Mouse (Mus musculus) CH12.LX (cell line): Measurements from ENCODE around the gene Il16. TPM values are rescaled to one million over a fixed set of nuclear protein-coding genes. Genes with fewer than 3 reads are reported as not detected.

Experiments used
- DNase-seq: peaks from one replicate; pipeline ENCODE4 v3.0.0-alpha.2; 2013; ENCODE audit errors: extremely low read depth
- H3K27ac ChIP-seq: 2 replicates; pipeline ENCODE4 v1.5.1; 2012; ENCODE audit warnings: low read depth, mild to moderate bottlenecking, control low read depth, moderate library complexity; ENCODE audit not compliant: insufficient read depth
- H3K27me3 ChIP-seq: replicated peaks from 2 replicates; pipeline ENCODE3; 2012; ENCODE audit warnings: inconsistent platforms
- H3K36me3 ChIP-seq, 2 experiments: replicated peaks in 1 of 2; 2 replicates each; pipeline versions ENCODE3 to v1.6.1; 2012; ENCODE audit warnings: inconsistent platforms in 1 of 2, low read length in 1 of 2, mild to moderate bottlenecking in 1 of 2, mixed read lengths in 1 of 2, moderate library complexity in 1 of 2; ENCODE audit not compliant: control insufficient read depth in 1 of 2, insufficient read depth in 1 of 2
- H3K4me1 ChIP-seq, 2 experiments: 2 replicates each; pipeline ENCODE4 v1.6.1; 2012; ENCODE audit warnings: inconsistent platforms in 1 of 2, moderate library complexity in 1 of 2; ENCODE audit not compliant: insufficient read depth in 2 of 2, control insufficient read depth in 1 of 2
- H3K4me2 ChIP-seq: 2 replicates; pipeline ENCODE4 v1.6.1; 2012; ENCODE audit warnings: low read depth, mild to moderate bottlenecking, control low read depth; ENCODE audit not compliant: poor library complexity, insufficient read depth, severe bottlenecking
- H3K4me3 ChIP-seq, 3 experiments: fragments of 150-350 bp in 1 of 3; sonication (generic) in 1 of 3; replicated peaks in 1 of 3; 2 replicates each; pipeline versions ENCODE3 to v1.5.1; 2011 to 2012; ENCODE audit warnings: low read depth in 2 of 3, low read length in 2 of 3, mild to moderate bottlenecking in 2 of 3, moderate library complexity in 2 of 3, control low read depth in 1 of 3, improper control_type of control experiment in 1 of 3, inconsistent platforms in 1 of 3, mixed read lengths in 1 of 3; ENCODE audit not compliant: poor library complexity in 1 of 3
- H3K79me2 ChIP-seq: replicated peaks from 2 replicates; pipeline ENCODE4 v1.6.1; 2012; ENCODE audit warnings: mild to moderate bottlenecking, moderate library complexity; ENCODE audit not compliant: control insufficient read depth, poor library complexity, insufficient read depth, severe bottlenecking; ENCODE audit errors: extremely low read depth
- H3K9ac ChIP-seq: 2 replicates; pipeline ENCODE4 v1.6.1; 2012; ENCODE audit warnings: low read depth, mild to moderate bottlenecking, control low read depth, moderate library complexity; ENCODE audit not compliant: insufficient read depth
- H3K9me3 ChIP-seq: replicated peaks from 2 replicates; pipeline ENCODE3; 2012; ENCODE audit warnings: low read length, inconsistent platforms, mixed read lengths
- CHD1 ChIP-seq: IDR thresholded peaks from 2 replicates; pipeline ENCODE4 v1.6.1; 2012; ENCODE audit warnings: low read depth, low read length, improper control_type of control experiment, inconsistent platforms
- CTCF ChIP-seq, 2 experiments: IDR thresholded peaks in 1 of 2; conservative IDR thresholded peaks in 1 of 2; 2 replicates each; pipeline ENCODE4 v1.5.1; 2011 to 2012; ENCODE audit warnings: low read depth in 2 of 2, low read length in 2 of 2, improper control_type of control experiment in 1 of 2, inconsistent platforms in 1 of 2, mild to moderate bottlenecking in 1 of 2, moderate library complexity in 1 of 2
- E2F4 ChIP-seq: IDR thresholded peaks from 2 replicates; pipeline ENCODE4 v1.6.1; 2011; ENCODE audit warnings: low read depth, low read length, improper control_type of control experiment; ENCODE audit not compliant: insufficient replicate concordance
- EP300 ChIP-seq: IDR thresholded peaks from 2 replicates; pipeline ENCODE4 v1.6.1; 2011; ENCODE audit warnings: low read length, improper control_type of control experiment
- ETS1 ChIP-seq: conservative IDR thresholded peaks from 2 replicates; pipeline ENCODE4 v1.6.1; 2012; ENCODE audit warnings: low read depth, mild to moderate bottlenecking, inconsistent platforms, low read length, improper control_type of control experiment, moderate library complexity
- JUN ChIP-seq: IDR thresholded peaks from 2 replicates; pipeline ENCODE4 v1.6.1; 2011; ENCODE audit warnings: low read depth, mild to moderate bottlenecking, low read length, improper control_type of control experiment, moderate library complexity; ENCODE audit not compliant: insufficient read depth
- KAT2A ChIP-seq: IDR thresholded peaks from 2 replicates; pipeline ENCODE4 v1.6.1; 2012; ENCODE audit warnings: low read length, improper control_type of control experiment, inconsistent platforms; ENCODE audit not compliant: insufficient replicate concordance
- MAFK ChIP-seq: IDR thresholded peaks from 2 replicates; pipeline ENCODE4 v1.6.1; 2011; ENCODE audit warnings: low read length, improper control_type of control experiment; ENCODE audit not compliant: insufficient replicate concordance
- MAX ChIP-seq: IDR thresholded peaks from 2 replicates; pipeline ENCODE4 v1.6.1; 2011; ENCODE audit warnings: low read length, improper control_type of control experiment
- MXI1 ChIP-seq: IDR thresholded peaks from 2 replicates; pipeline ENCODE4 v1.6.1; 2011; ENCODE audit warnings: mild to moderate bottlenecking, low read depth, low read length, improper control_type of control experiment
- NELFE ChIP-seq: IDR thresholded peaks from 2 replicates; pipeline ENCODE4 v1.6.1; 2011; ENCODE audit warnings: low read depth, low read length, improper control_type of control experiment
- NRF1 ChIP-seq: IDR thresholded peaks from 2 replicates; pipeline ENCODE4 v1.6.1; 2014; ENCODE audit warnings: low read depth, mild to moderate bottlenecking, inconsistent platforms, low read length, improper control_type of control experiment, moderate library complexity
- PAX5 ChIP-seq: IDR thresholded peaks from 2 replicates; pipeline ENCODE4 v1.6.1; 2012; ENCODE audit warnings: low read length, inconsistent platforms, mixed read lengths
- RCOR1 ChIP-seq: conservative IDR thresholded peaks from 2 replicates; pipeline ENCODE4 v1.6.1; 2012; ENCODE audit warnings: low read depth, mild to moderate bottlenecking, inconsistent platforms, low read length, improper control_type of control experiment
- SIN3A ChIP-seq: IDR thresholded peaks from 2 replicates; pipeline ENCODE4 v1.6.1; 2012; ENCODE audit warnings: low read length, improper control_type of control experiment, inconsistent platforms
- TCF12 ChIP-seq: IDR thresholded peaks from 2 replicates; pipeline ENCODE4 v1.6.1; 2014; ENCODE audit warnings: low read depth, mild to moderate bottlenecking, inconsistent platforms, low read length, improper control_type of control experiment
- USF1 ChIP-seq: IDR thresholded peaks from 2 replicates; pipeline ENCODE4 v1.6.1; 2014; ENCODE audit warnings: low read depth, mild to moderate bottlenecking, inconsistent platforms, low read length, improper control_type of control experiment
- USF2 ChIP-seq: conservative IDR thresholded peaks from 2 replicates; pipeline ENCODE4 v1.6.1; 2011; ENCODE audit warnings: low read depth, low read length, improper control_type of control experiment
- ZC3H11A ChIP-seq: IDR thresholded peaks from 2 replicates; pipeline ENCODE4 v1.6.1; 2012; ENCODE audit warnings: low read depth, mild to moderate bottlenecking, inconsistent platforms, low read length, improper control_type of control experiment
- ZKSCAN1 ChIP-seq: IDR thresholded peaks from 2 replicates; pipeline ENCODE4 v1.6.1; 2012; ENCODE audit warnings: low read depth, inconsistent platforms, low read length, improper control_type of control experiment, borderline replicate concordance
- ZNF384 ChIP-seq: IDR thresholded peaks from 2 replicates; pipeline ENCODE4 v1.6.1; 2012; ENCODE audit warnings: low read depth, low read length, improper control_type of control experiment, inconsistent platforms
- dilution Hi-C: fragments of 300-500 bp; cut with MboI; formaldehyde crosslinking; loops from 2 replicates; pipeline ENCODE4 v1.14.3; 2020; ENCODE audit warnings: low sequenced_read_pairs; ENCODE audit not compliant: extremely low pct_unique_long_range_greater_than_20kb, extremely low pct_ligation_motif_present
- in situ Hi-C: fragments of 300-500 bp; cut with MboI; formaldehyde crosslinking; loops from 3 replicates; pipeline ENCODE4 v1.14.3; 2019; ENCODE audit warnings: low sequenced_read_pairs, low pct_ligation_motif_present, low pct_unique_long_range_greater_than_20kb, mixed read lengths
- polyA plus RNA-seq: library from polyadenylated mRNA; unstranded; fragments of >175 nt; gene quantifications from 2 replicates; pipeline ENCODE4 v1.2.1, GENCODE M21; 2012; ENCODE audit warnings: low read depth; ENCODE audit not compliant: insufficient read length
- total RNA-seq, 2 experiments: library from RNA; depleted of rRNA; stranded (reverse); fragments of 300-350 nt in 1 of 2; fragments of >200 nt in 1 of 2; gene quantifications; 2 replicates each; pipeline ENCODE4 v1.2.3; 2012 to 2014

Gene Il16
- total RNA-seq (2012; rRNA removed) (50.5 and 62.1 TPM in 2 replicates), total RNA-seq (2014; rRNA removed) (55.5 and 57.1 TPM in 2 replicates), polyA plus RNA-seq (38.9 and 39.8 TPM in 2 replicates)

- dilution Hi-C loops (no loop called here), in situ Hi-C loops (no loop called here)
- H3K4me3 ChIP-seq = no peak within 1 kb of the TSS
- H3K9ac ChIP-seq = no peak within 1 kb of the TSS
- H3K27me3 ChIP-seq = no peaks in the 10 kb centered on the region
- no peaks in the 10 kb centered on the region for H3K9me3 ChIP-seq
- no peaks in the 10 kb centered on the region for H3K36me3 ChIP-seq
- no peak for TF ChIP-seq MAX
- TF ChIP-seq KAT2A = no peak
- no peak for TF ChIP-seq MAFK
- TF ChIP-seq USF1 = no peak
- no peak for TF ChIP-seq RCOR1
- TF ChIP-seq TCF12 = no peak
- TF ChIP-seq ZKSCAN1 = no peak
- no peak for TF ChIP-seq SIN3A
- no peak for TF ChIP-seq E2F4
- TF ChIP-seq ZC3H11A = no peak
- no peak for TF ChIP-seq NRF1
- no peak for TF ChIP-seq NELFE
- no peak for TF ChIP-seq USF2
- no peak for TF ChIP-seq CTCF (conservative IDR thresholded peaks at IDR 0.05 in 1 of 2, IDR thresholded peaks at IDR 0.05 in 1 of 2; ENCODE audit: low read depth in 2 of 2, low read length in 2 of 2)
- TF ChIP-seq EP300 = no peak
- TF ChIP-seq JUN = no peak
- no peak for TF ChIP-seq CHD1
- TF ChIP-seq ETS1 = no peak
- TF ChIP-seq, all 38 proteins: peak for 0
- DNase-seq = no peak
- Histone ChIP-seq H3K27ac (no peak within 1 kb of the TSS), H3K4me2 (no peak within 1 kb of the TSS), H3K79me2 (no peaks in the 10 kb centered on the region), H3K4me1 (peaks cover 11 to 23% of the 10 kb centered on the region in 2 experiments; a peak in 3 of 4 replicates)
Observed at GRCm38 (mm10) chr7:83745413-83746106, at the start of gene Il16. Gene Il16 (minus strand): TSS chr7:83745726.

- Histone ChIP-seq H3K4me1 (peaks cover 4 to 10% of the 10 kb centered on the region in 2 experiments), H3K9me3 (no peaks in the 10 kb centered on the region), H3K79me2 (no peaks in the 10 kb centered on the region), H3K27me3 (no peaks in the 10 kb centered on the region), H3K4me2 (peak within 1 kb of the TSS; percentile 0; the same call in 1 of the 2 replicates), H3K4me3 (no peak within 1 kb of the TSS), H3K36me3 (no peaks in the 10 kb centered on the region), H3K27ac (no peak within 1 kb of the TSS), H3K9ac (no peak within 1 kb of the TSS)
- DNase-seq = peak; percentile 79
- TF ChIP-seq KAT2A = no peak
- TF ChIP-seq PAX5 = no peak
- TF ChIP-seq ZNF384 = no peak
- no peak for TF ChIP-seq MAFK
- TF ChIP-seq MXI1 = peak; percentile 61; the same call in 1 of the 2 replicates
- in situ Hi-C loops (no loop called here), dilution Hi-C loops (no loop called here)
Observed at GRCm38 (mm10) chr7:83794705-83795104, 49.2 kb upstream of the Il16 start, which contains the start of gene Cfap161. Gene Cfap161 (minus strand): TSS chr7:83794880.
